ENCODE assay signal across 10 mouse cellular contexts in the genomic region with DNA sequence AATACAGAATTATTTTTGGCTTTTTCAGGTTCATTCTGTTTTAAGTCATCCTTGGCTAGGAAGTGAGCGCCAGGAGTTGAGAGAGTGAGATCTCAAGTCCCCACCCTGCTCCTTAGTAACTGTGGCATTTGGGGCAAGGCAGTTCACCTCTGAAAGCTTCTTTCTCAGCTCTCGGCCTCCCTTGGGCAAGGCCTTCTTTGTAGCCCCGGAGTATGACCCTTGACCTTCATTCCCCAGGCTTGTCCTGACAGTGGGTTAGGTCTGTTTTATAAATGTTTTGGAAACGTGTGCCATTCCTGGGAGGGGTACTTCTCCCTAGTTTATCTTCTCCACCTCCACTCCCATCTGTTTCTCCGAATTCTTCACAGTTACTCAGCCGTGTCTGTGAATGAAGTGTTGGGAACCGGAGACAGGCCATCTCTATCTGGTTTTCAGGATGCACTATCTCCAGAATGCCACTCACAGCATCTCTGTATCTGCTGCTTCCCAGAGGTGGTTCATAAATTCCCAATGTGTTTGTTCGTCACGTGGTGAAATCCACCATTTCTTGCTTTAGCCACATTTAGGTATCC.
DNase-seq lines count a peak whose midpoint lies in the region; ATAC-seq and TF ChIP-seq lines count a peak whose summit lies in the region.
"Had no signal": no experiment of that assay in that cellular context is flagged by ENCODE, and none has a peak within 500 bp of the region (broad histone marks: within the 10 kb centered on the region; RNA-seq: fewer than 3 reads in every experiment).

No protein-coding gene starts in this region.

- no peaks in the 10 kb centered on the region for H3K36me3 ChIP-seq in hindbrain, embryonic 10.5 days
- no peaks in the 10 kb centered on the region for H3K36me3 ChIP-seq in hindbrain, postnatal 0 days (ENCODE audit: insufficient read depth, low read length)
- H3K36me3 ChIP-seq in heart, postnatal 0 days (replicated peaks; ENCODE audit: control insufficient read depth, insufficient read depth, low read length) = no peaks in the 10 kb centered on the region
- H3K36me3 ChIP-seq: forebrain, embryonic 15.5 days had no signal

- no peak for TF ChIP-seq CTCF in hindbrain, postnatal 0 days (IDR thresholded peaks at IDR 0.05; ENCODE audit: low read depth)
- no peak for TF ChIP-seq CTCF in heart, postnatal 0 days (IDR thresholded peaks at IDR 0.05; ENCODE audit: low read depth)

- no peak overlapping the region for H3K9ac ChIP-seq in hindbrain, postnatal 0 days (replicated peaks; ENCODE audit: low read length)
- H3K9ac ChIP-seq in heart, postnatal 0 days (replicated peaks; ENCODE audit: low read depth, low read length) = 0 out of 2 replicates have a peak overlapping the region, but pooled peaks have one; percentile 17
- H3K9ac ChIP-seq: forebrain, embryonic 15.5 days had no signal

- no peaks in the 10 kb centered on the region for H3K9me3 ChIP-seq in hindbrain, embryonic 10.5 days
- H3K9me3 ChIP-seq in hindbrain, postnatal 0 days (ENCODE audit: low read length) = no peaks in the 10 kb centered on the region
- 0 out of 2 replicates have a peak, but pooled peaks cover 5% of the 10 kb centered on the region for H3K9me3 ChIP-seq in heart, postnatal 0 days (replicated peaks; ENCODE audit: control insufficient read depth, low read length)
- H3K9me3 ChIP-seq: forebrain, embryonic 15.5 days had no signal

- H3K27ac ChIP-seq in hindbrain, embryonic 10.5 days = no peak overlapping the region
- no peak overlapping the region for H3K27ac ChIP-seq in hindbrain, postnatal 0 days
- peak overlapping the region; percentile 97 for H3K27ac ChIP-seq in heart, postnatal 0 days (ENCODE audit: low read depth)

- 44% methylated on average over 9 of the region's 9 CpGs for WGBS in hindbrain, embryonic 10.5 days
- 58% methylated on average over 9 of the region's 9 CpGs for WGBS in hindbrain, postnatal 0 days
- WGBS in heart, postnatal 0 days = 55% methylated on average over 9 of the region's 9 CpGs

- no peak overlapping the region for H3K4me2 ChIP-seq in hindbrain, postnatal 0 days (ENCODE audit: low read depth, low read length)
- peak overlapping the region; percentile 33; the same call in 1 of the 2 replicates for H3K4me2 ChIP-seq in heart, postnatal 0 days (ENCODE audit: low read depth, low read length)
- H3K4me2 ChIP-seq: forebrain, embryonic 15.5 days had no signal

- no peak overlapping the region for H3K4me3 ChIP-seq in hindbrain, embryonic 10.5 days
- no peak overlapping the region for H3K4me3 ChIP-seq in hindbrain, postnatal 0 days (ENCODE audit: low read length)
- H3K4me3 ChIP-seq in heart, postnatal 0 days (ENCODE audit: low read depth, low read length) = no peak overlapping the region
- H3K4me3 ChIP-seq: forebrain, embryonic 15.5 days had no signal

- no peak for TF ChIP-seq EP300 in heart, postnatal 0 days (IDR thresholded peaks at IDR 0.05; ENCODE audit: low read depth)

- H3K4me1 ChIP-seq in hindbrain, embryonic 10.5 days (replicated peaks) = peaks cover 19% of the 10 kb centered on the region
- H3K4me1 ChIP-seq in hindbrain, postnatal 0 days (ENCODE audit: insufficient read depth, low read length) = no peaks in the 10 kb centered on the region
- H3K4me1 ChIP-seq in heart, postnatal 0 days (ENCODE audit: control insufficient read depth, insufficient read depth) = peaks cover 37% of the 10 kb centered on the region

- peak; percentile 3 for DNase-seq in hindbrain, embryonic 10.5 days (ENCODE audit: low spot score)
- DNase-seq in hindbrain, postnatal 0 days (ENCODE audit: low spot score) = no peak
- peak; percentile 22 to 25 for DNase-seq in right cerebral cortex, adult 2 months (ENCODE audit: low spot score in 2 of 2)
- no peak for DNase-seq in right cerebral cortex, postnatal 4 days
- no peak for DNase-seq in heart, postnatal 0 days (ENCODE audit: low spot score)
- DNase-seq in telencephalon, adult 2 months (ENCODE audit: low read depth, low spot score) = peak; percentile 52
- no peak for DNase-seq in B cell, adult 2 months

- ATAC-seq in hindbrain, postnatal 0 days = no peak
- ATAC-seq in heart, postnatal 0 days (ENCODE audit: insufficient read depth, low read depth) = no peak
- ATAC-seq in CD4-positive, CD25-positive, alpha-beta regulatory T cell, adult 4 months = no peak
- ATAC-seq: hindbrain, embryonic 16.5 days had no signal

- no peaks in the 10 kb centered on the region for H3K27me3 ChIP-seq in hindbrain, embryonic 10.5 days (ENCODE audit: insufficient read depth, poor library complexity, severe bottlenecking)
- H3K27me3 ChIP-seq in hindbrain, postnatal 0 days (ENCODE audit: insufficient read depth, low read length) = no peaks in the 10 kb centered on the region
- no peaks in the 10 kb centered on the region for H3K27me3 ChIP-seq in heart, postnatal 0 days (ENCODE audit: control insufficient read depth, insufficient read depth, low read length)
- H3K27me3 ChIP-seq: forebrain, embryonic 15.5 days had no signal

Comparison
In these comparisons a context has a peak if more than half of its experiments do, and no peak if none do; other contexts are left out.
1. DNase-seq: peak in hindbrain, embryonic 10.5 days (single experiment), right cerebral cortex, adult 2 months (2 of 2) and telencephalon, adult 2 months (single experiment); none in hindbrain, postnatal 0 days (single experiment), right cerebral cortex, postnatal 4 days (single experiment), heart, postnatal 0 days (single experiment) and B cell, adult 2 months (0 of 2).